Mouse (Mus musculus): Measurements from ENCODE around the gene Mfsd1.

DNA sequence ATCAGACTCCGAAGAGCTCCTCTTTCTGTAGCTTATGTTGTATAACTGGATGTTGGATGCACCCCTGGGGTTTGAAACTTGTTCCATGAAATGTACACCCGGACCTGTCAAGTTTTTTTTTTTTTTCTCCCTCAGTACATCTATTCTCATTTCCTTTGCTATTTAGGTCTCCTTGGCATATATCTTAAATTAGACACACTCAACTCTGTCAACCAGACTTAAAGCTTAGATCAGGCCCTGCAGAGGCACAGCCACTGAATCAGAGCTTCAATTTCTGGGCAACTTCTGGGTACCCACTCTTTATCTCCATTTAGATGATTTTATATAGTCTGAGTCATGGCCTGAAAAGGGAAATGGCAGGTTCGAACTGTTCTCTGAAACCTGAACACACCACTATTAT lies 60.6 kb downstream of the Mfsd1 start:
- no peak for TF ChIP-seq POLR2A (IDR thresholded peaks at IDR 0.05; ENCODE audit: control insufficient read depth, low read depth, low read length)
- TF ChIP-seq CTCF (IDR thresholded peaks at IDR 0.05; ENCODE audit: control insufficient read depth, insufficient read depth, insufficient replicate concordance, low read depth, low read length) = no peak
